Mouse (Mus musculus): ENCODE results near the gene 4930442H23Rik.

- TF ChIP-seq CTCF (IDR thresholded peaks at IDR 0.05; ENCODE audit: extremely low read depth, insufficient read depth, low read length) (no peak), POLR2A (IDR thresholded peaks at IDR 0.05; ENCODE audit: extremely low read depth, insufficient read depth, low read length) (no peak)
Measured at GRCm38 (mm10) chr10:81142551-81142981, 41.1 kb downstream of the 4930442H23Rik start.

All from cortical plate, adult 2 months (tissue).